Mouse (Mus musculus) heart, embryonic 16.5 days (tissue): ENCODE results near the gene Ccdc87. TPM values are rescaled to one million over a fixed set of nuclear protein-coding genes. Genes with fewer than 3 reads are reported as not detected.

Experiments
- ATAC-seq: fragments of 200-750 bp; cut with Nextera tagmentation; replicated peaks from 2 replicates; pipeline ENCODE4 v1.8.0; 2017; ENCODE audit warnings: moderate number of reproducible peaks; ENCODE audit not compliant: insufficient read depth, low FRiP score; ENCODE audit errors: extremely low read depth
- H3K27ac ChIP-seq: fragments of 300-500 bp; sonication (generic); 2 replicates; pipeline ENCODE4 v1.5.1; 2014; ENCODE audit warnings: mild to moderate bottlenecking, low read length, control low read depth, moderate library complexity
- H3K27me3 ChIP-seq: fragments of 300-500 bp; sonication (generic); 2 replicates; pipeline ENCODE4 v1.6.1; 2014; ENCODE audit warnings: low read length, mixed read lengths; ENCODE audit not compliant: control insufficient read depth, insufficient read depth
- H3K36me3 ChIP-seq: fragments of 300-500 bp; sonication (generic); 2 replicates; pipeline ENCODE4 v1.6.1; 2014; ENCODE audit not compliant: control insufficient read depth, insufficient read depth
- H3K4me1 ChIP-seq: fragments of 300-500 bp; sonication (generic); 2 replicates; pipeline ENCODE4 v1.6.1; 2014; ENCODE audit warnings: low read length, mixed read lengths; ENCODE audit not compliant: control insufficient read depth, insufficient read depth
- H3K4me2 ChIP-seq: fragments of 300-500 bp; sonication (generic); 2 replicates; pipeline ENCODE4 v1.6.1; 2014; ENCODE audit warnings: low read depth, mild to moderate bottlenecking, control low read depth, low read length
- H3K4me3 ChIP-seq: fragments of 300-500 bp; sonication (generic); 2 replicates; pipeline ENCODE4 v1.5.1; 2014; ENCODE audit warnings: mild to moderate bottlenecking, control low read depth, low read length
- H3K9ac ChIP-seq: fragments of 300-500 bp; sonication (generic); 2 replicates; pipeline ENCODE4 v1.6.1; 2014; ENCODE audit warnings: low read length, control low read depth
- H3K9me3 ChIP-seq: fragments of 300-500 bp; sonication (generic); replicated peaks from 2 replicates; pipeline ENCODE4 v1.6.1; 2016; ENCODE audit warnings: low read length; ENCODE audit not compliant: control insufficient read depth
- WGBS: fragments of 180-500 bp; shearing (Covaris S2); extraction: QIAGEN DNeasy Blood & Tissue Kit; methylation state at CpG from one replicate; pipeline ENCODE4 v1.1.7; 2014; 5-methylcytosine and 5-hydroxymethylcytosine counted together
- polyA plus RNA-seq: library from polyadenylated mRNA; unstranded; fragments of >200 nt; fragmentation: Nextera tagmentation; extraction: Ambion mirVana; gene quantifications from 2 replicates; pipeline ENCODE4 v1.2.1, GENCODE M21; 2015

Gene Ccdc87
- polyA plus RNA-seq, 1 experiment from 2014 or later: 0.16 TPM

- 59% methylated on average over 7 of the region's 7 CpGs for WGBS
- Histone ChIP-seq H3K9me3 (no peaks in the 10 kb centered on the region), H3K36me3 (peaks cover 10% of the 10 kb centered on the region), H3K27ac (no peak overlapping the region), H3K4me3 (no peak overlapping the region), H3K4me2 (no peak overlapping the region), H3K27me3 (no peaks in the 10 kb centered on the region), H3K9ac (no peak overlapping the region), H3K4me1 (no peaks in the 10 kb centered on the region)
- no peak for ATAC-seq
These were observed 10.0 kb upstream of the Ccdc87 start for GRCm38 (mm10) chr19:4829156-4829555.

- no peak overlapping the region for H3K27ac ChIP-seq
- no peak overlapping the region for H3K4me2 ChIP-seq
- 87% methylated on average over 8 of the region's 8 CpGs for WGBS
- ATAC-seq: no peak
- H3K9me3 ChIP-seq: no peaks in the 10 kb centered on the region
- peaks cover 4% of the 10 kb centered on the region; the same call in 1 of the 2 replicates for H3K36me3 ChIP-seq
- no peaks in the 10 kb centered on the region for H3K27me3 ChIP-seq
- no peak overlapping the region for H3K4me3 ChIP-seq
- H3K4me1 ChIP-seq: peaks cover 5% of the 10 kb centered on the region
- no peak overlapping the region for H3K9ac ChIP-seq
These were observed 5.2 kb upstream of the Ccdc87 start for GRCm38 (mm10) chr19:4833977-4834376.

GRCm38 (mm10) chr19:4836096-4836495, 3.1 kb upstream of the Ccdc87 start:
- H3K4me3 ChIP-seq: no peak overlapping the region
- WGBS: 67% methylated on average over 2 of the region's 2 CpGs
- H3K36me3 ChIP-seq: 0 out of 2 replicates have a peak, but pooled peaks cover 4% of the 10 kb centered on the region
- no peak overlapping the region for H3K27ac ChIP-seq
- H3K9ac ChIP-seq: no peak overlapping the region
- peaks cover 9% of the 10 kb centered on the region; the same call in 1 of the 2 replicates for H3K27me3 ChIP-seq
- no peaks in the 10 kb centered on the region for H3K9me3 ChIP-seq
- H3K4me2 ChIP-seq: no peak overlapping the region
- ATAC-seq: no peak
- peaks cover 10% of the 10 kb centered on the region for H3K4me1 ChIP-seq

- WGBS: 91% methylated on average over 6 of the region's 6 CpGs
- Histone ChIP-seq H3K4me2 (no peak overlapping the region), H3K4me1 (peaks cover 10% of the 10 kb centered on the region), H3K9ac (no peak overlapping the region), H3K27ac (no peak overlapping the region), H3K4me3 (no peak overlapping the region), H3K27me3 (peaks cover 9% of the 10 kb centered on the region; the same call in 1 of the 2 replicates), H3K9me3 (no peaks in the 10 kb centered on the region), H3K36me3 (0 out of 2 replicates have a peak, but pooled peaks cover 4% of the 10 kb centered on the region)
- ATAC-seq: no peak
These were observed 2.1 kb upstream of the Ccdc87 start for GRCm38 (mm10) chr19:4837049-4837448.

GRCm38 (mm10) chr19:4838526-4839140, 533 bp upstream of the Ccdc87 start:
- H3K27ac ChIP-seq: no peak overlapping the region
- H3K36me3 ChIP-seq: no peaks in the 10 kb centered on the region
- H3K4me3 ChIP-seq: peak overlapping the region; percentile 81
- ATAC-seq: no peak
- peaks cover 12% of the 10 kb centered on the region; the same call in 1 of the 2 replicates for H3K27me3 ChIP-seq
- peak overlapping the region; percentile 81 for H3K9ac ChIP-seq
- H3K4me1 ChIP-seq: peaks cover 10% of the 10 kb centered on the region
- H3K9me3 ChIP-seq: no peaks in the 10 kb centered on the region
- WGBS: 28% methylated on average over 10 of the region's 10 CpGs
- H3K4me2 ChIP-seq: peak overlapping the region; percentile 99

GRCm38 (mm10) chr19:4840848-4841247, 1.7 kb downstream of the Ccdc87 start:
- no peak overlapping the region for H3K4me2 ChIP-seq
- no peak for ATAC-seq
- peaks cover 12% of the 10 kb centered on the region; the same call in 1 of the 2 replicates for H3K27me3 ChIP-seq
- H3K4me3 ChIP-seq: no peak overlapping the region
- WGBS: 71% methylated on average over 9 of the region's 9 CpGs
- no peak overlapping the region for H3K27ac ChIP-seq
- no peaks in the 10 kb centered on the region for H3K9me3 ChIP-seq
- no peak overlapping the region for H3K9ac ChIP-seq
- H3K36me3 ChIP-seq: no peaks in the 10 kb centered on the region
- H3K4me1 ChIP-seq: peaks cover 10% of the 10 kb centered on the region

- peaks cover 10% of the 10 kb centered on the region for H3K4me1 ChIP-seq
- H3K36me3 ChIP-seq: no peaks in the 10 kb centered on the region
- H3K9me3 ChIP-seq: no peaks in the 10 kb centered on the region
- H3K9ac ChIP-seq: no peak overlapping the region
- H3K4me2 ChIP-seq: no peak overlapping the region
- no peak for ATAC-seq
- H3K4me3 ChIP-seq: no peak overlapping the region
- whole genome bisulfite sequencing: 46% methylated on average over 2 of the region's 2 CpGs
- H3K27me3 ChIP-seq: peaks cover 12% of the 10 kb centered on the region; the same call in 1 of the 2 replicates
- H3K27ac ChIP-seq: no peak overlapping the region
These were observed 3.4 kb downstream of the Ccdc87 start for GRCm38 (mm10) chr19:4842611-4843010.

GRCm38 (mm10) chr19:4845846-4846245, 6.7 kb downstream of the Ccdc87 start:
- WGBS: 51% methylated on average over 2 of the region's 2 CpGs
- no peaks in the 10 kb centered on the region for H3K4me1 ChIP-seq
- H3K27ac ChIP-seq: no peak overlapping the region
- H3K36me3 ChIP-seq: no peaks in the 10 kb centered on the region
- ATAC-seq: no peak
- no peak overlapping the region for H3K9ac ChIP-seq
- no peak overlapping the region for H3K4me3 ChIP-seq
- no peaks in the 10 kb centered on the region for H3K9me3 ChIP-seq
- 0 out of 2 replicates have a peak, but pooled peaks cover 6% of the 10 kb centered on the region for H3K27me3 ChIP-seq
- H3K4me2 ChIP-seq: no peak overlapping the region

- no peaks in the 10 kb centered on the region for H3K4me1 ChIP-seq
- no peak overlapping the region for H3K27ac ChIP-seq
- no peak overlapping the region for H3K4me2 ChIP-seq
- 0 out of 2 replicates have a peak, but pooled peaks cover 6% of the 10 kb centered on the region for H3K27me3 ChIP-seq
- H3K4me3 ChIP-seq: no peak overlapping the region
- no peak for ATAC-seq
- no peaks in the 10 kb centered on the region for H3K9me3 ChIP-seq
- no peak overlapping the region for H3K9ac ChIP-seq
- H3K36me3 ChIP-seq: no peaks in the 10 kb centered on the region
- WGBS: 24% methylated on average over 7 of the region's 7 CpGs
These were observed 8.3 kb downstream of the Ccdc87 start for GRCm38 (mm10) chr19:4847490-4847889.
